Mouse (Mus musculus): ENCODE results near the gene Fam98a. TPM values are rescaled to one million over a fixed set of nuclear protein-coding genes. Genes with fewer than 3 reads are reported as not detected.
A peak's percentile ranks its signal among the peaks of the same experiment; 100 is the strongest.

Gene Fam98a
- polyA plus RNA-seq (2014; fragmentation: Nextera tagmentation; extraction: Ambion mirVana) = 12.7 and 14.6 TPM in 2 replicates

- under 1% methylated on average over 56 of the region's 56 CpGs for WGBS
- peaks cover 4% of the 10 kb centered on the region; the same call in 1 of the 2 replicates for H3K4me1 ChIP-seq (ENCODE audit: control insufficient read depth, insufficient read depth, low read length)
- peak within 1 kb of the TSS; percentile 83 for H3K9ac ChIP-seq (ENCODE audit: low read length)
- no peaks in the 10 kb centered on the region for H3K27me3 ChIP-seq (replicated peaks; ENCODE audit: control insufficient read depth, insufficient read depth, low read length)
- ATAC-seq (peak; percentile 99), DNase-seq (ENCODE audit: low spot score) (peak; percentile 99)
- H3K27ac ChIP-seq (ENCODE audit: low read depth, low read length) = peak within 1 kb of the TSS; percentile 27; the same call in 1 of the 2 replicates
- H3K4me2 ChIP-seq (ENCODE audit: low read length) = peak within 1 kb of the TSS; percentile 78
- H3K9me3 ChIP-seq (replicated peaks; ENCODE audit: control insufficient read depth, low read length) = no peaks in the 10 kb centered on the region
- H3K36me3 ChIP-seq (ENCODE audit: control insufficient read depth, insufficient read depth, low read length) = peaks cover 7% of the 10 kb centered on the region
- H3K4me3 ChIP-seq (ENCODE audit: low read depth, low read length) = peak within 1 kb of the TSS; percentile 78
Observed at GRCm38 (mm10) chr17:75551512-75552400, at the start of gene Fam98a. Gene Fam98a, minus strand, starts transcription at chr17:75551946.

DNA sequence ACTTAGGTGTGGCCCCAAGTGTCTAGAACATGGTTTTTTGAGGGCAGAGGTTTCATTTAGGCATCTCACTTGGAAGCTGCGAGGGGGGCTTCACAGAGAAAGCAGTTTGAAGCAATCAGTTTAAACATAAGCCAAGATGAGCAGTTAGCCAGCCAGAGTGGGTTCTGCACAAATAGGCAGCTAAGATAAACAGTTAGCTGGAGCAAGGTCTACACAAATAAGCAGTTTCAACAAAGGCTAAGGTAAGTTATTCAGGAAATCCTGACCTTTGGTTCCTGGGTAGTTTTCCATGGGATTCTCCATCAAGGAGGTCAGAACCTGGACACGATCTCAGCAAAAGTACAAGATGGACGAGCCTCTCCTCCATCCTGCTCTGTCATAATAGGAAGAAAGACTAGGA lies 46.9 kb upstream of the Fam98a start:
- DNase-seq (ENCODE audit: low spot score) (no peak), ATAC-seq (no peak)
- H3K36me3 ChIP-seq (ENCODE audit: control insufficient read depth, insufficient read depth, low read length) = no peaks in the 10 kb centered on the region
- H3K27me3 ChIP-seq (replicated peaks; ENCODE audit: control insufficient read depth, insufficient read depth, low read length) = no peaks in the 10 kb centered on the region
- no peak overlapping the region for H3K4me2 ChIP-seq (ENCODE audit: low read length)
- H3K4me1 ChIP-seq (ENCODE audit: control insufficient read depth, insufficient read depth, low read length) = no peaks in the 10 kb centered on the region
- no peaks in the 10 kb centered on the region for H3K9me3 ChIP-seq (replicated peaks; ENCODE audit: control insufficient read depth, low read length)
- H3K4me3 ChIP-seq (ENCODE audit: low read depth, low read length) = no peak overlapping the region
- no peak overlapping the region for H3K9ac ChIP-seq (ENCODE audit: low read length)
- WGBS = 89% methylated on average over 3 of the region's 3 CpGs
- H3K27ac ChIP-seq (ENCODE audit: low read depth, low read length) = no peak overlapping the region

- no peak for ATAC-seq
- Histone ChIP-seq H3K9ac (ENCODE audit: low read length) (no peak overlapping the region), H3K27ac (ENCODE audit: low read depth, low read length) (no peak overlapping the region), H3K4me3 (ENCODE audit: low read depth, low read length) (no peak overlapping the region), H3K27me3 (replicated peaks; ENCODE audit: control insufficient read depth, insufficient read depth, low read length) (no peaks in the 10 kb centered on the region), H3K9me3 (replicated peaks; ENCODE audit: control insufficient read depth, low read length) (no peaks in the 10 kb centered on the region), H3K4me1 (ENCODE audit: control insufficient read depth, insufficient read depth, low read length) (no peaks in the 10 kb centered on the region), H3K4me2 (ENCODE audit: low read length) (no peak overlapping the region), H3K36me3 (ENCODE audit: control insufficient read depth, insufficient read depth, low read length) (no peaks in the 10 kb centered on the region)
- no peak for DNase-seq (ENCODE audit: low spot score)
- 92% methylated on average over 1 of the region's 1 CpGs for WGBS
Observed at GRCm38 (mm10) chr17:75582738-75583137, 31.0 kb upstream of the Fam98a start.

- 94% methylated on average over 7 of the region's 7 CpGs for WGBS
- H3K4me3 ChIP-seq (ENCODE audit: low read depth, low read length) = no peak overlapping the region
- H3K27ac ChIP-seq (ENCODE audit: low read depth, low read length) = no peak overlapping the region
- H3K4me2 ChIP-seq (ENCODE audit: low read length) = no peak overlapping the region
- no peaks in the 10 kb centered on the region for H3K36me3 ChIP-seq (ENCODE audit: control insufficient read depth, insufficient read depth, low read length)
- H3K27me3 ChIP-seq (replicated peaks; ENCODE audit: control insufficient read depth, insufficient read depth, low read length) = no peaks in the 10 kb centered on the region
- ATAC-seq = no peak
- H3K4me1 ChIP-seq (ENCODE audit: control insufficient read depth, insufficient read depth, low read length) = no peaks in the 10 kb centered on the region
- no peak for DNase-seq (ENCODE audit: low spot score)
- H3K9ac ChIP-seq (ENCODE audit: low read length) = no peak overlapping the region
- no peaks in the 10 kb centered on the region for H3K9me3 ChIP-seq (replicated peaks; ENCODE audit: control insufficient read depth, low read length)
Observed at GRCm38 (mm10) chr17:75575608-75576007, 23.9 kb upstream of the Fam98a start.

- H3K9me3 ChIP-seq (replicated peaks; ENCODE audit: control insufficient read depth, low read length) = no peaks in the 10 kb centered on the region
- no peaks in the 10 kb centered on the region for H3K27me3 ChIP-seq (replicated peaks; ENCODE audit: control insufficient read depth, insufficient read depth, low read length)
- WGBS = 91% methylated on average over 2 of the region's 2 CpGs
- ATAC-seq (no peak), DNase-seq (ENCODE audit: low spot score) (no peak)
- no peak overlapping the region for H3K27ac ChIP-seq (ENCODE audit: low read depth, low read length)
- H3K36me3 ChIP-seq (ENCODE audit: control insufficient read depth, insufficient read depth, low read length) = no peaks in the 10 kb centered on the region
- no peak overlapping the region for H3K9ac ChIP-seq (ENCODE audit: low read length)
- no peaks in the 10 kb centered on the region for H3K4me1 ChIP-seq (ENCODE audit: control insufficient read depth, insufficient read depth, low read length)
- H3K4me2 ChIP-seq (ENCODE audit: low read length) = no peak overlapping the region
- no peak overlapping the region for H3K4me3 ChIP-seq (ENCODE audit: low read depth, low read length)
Observed at GRCm38 (mm10) chr17:75558041-75558440, 6.3 kb upstream of the Fam98a start.

DNA sequence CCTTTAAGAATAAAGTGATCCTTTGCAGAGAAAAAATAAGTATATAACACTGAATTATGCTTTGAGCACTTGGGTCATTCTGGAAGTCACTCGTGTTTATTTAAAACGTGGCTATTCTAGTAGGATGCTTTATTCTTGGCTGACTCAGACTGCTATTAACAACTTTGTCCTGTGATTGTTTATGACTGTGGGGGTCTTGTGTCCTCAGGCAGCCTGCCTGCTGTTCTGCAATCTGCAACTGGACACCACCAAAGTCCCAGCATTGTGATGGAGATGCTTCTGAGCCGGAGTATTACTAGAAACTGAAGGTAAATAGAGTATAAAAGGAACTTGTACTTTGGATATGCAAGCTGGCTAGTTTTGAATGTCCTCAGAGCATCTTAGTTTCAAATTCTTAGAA lies 5.3 kb upstream of the Fam98a start:
- no peak overlapping the region for H3K4me2 ChIP-seq (ENCODE audit: low read length)
- H3K9me3 ChIP-seq (replicated peaks; ENCODE audit: control insufficient read depth, low read length) = no peaks in the 10 kb centered on the region
- H3K4me1 ChIP-seq (ENCODE audit: control insufficient read depth, insufficient read depth, low read length) = no peaks in the 10 kb centered on the region
- no peaks in the 10 kb centered on the region for H3K36me3 ChIP-seq (ENCODE audit: control insufficient read depth, insufficient read depth, low read length)
- no peak overlapping the region for H3K4me3 ChIP-seq (ENCODE audit: low read depth, low read length)
- DNase-seq (ENCODE audit: low spot score) (no peak), ATAC-seq (no peak)
- 19% methylated on average over 3 of the region's 3 CpGs for WGBS
- no peak overlapping the region for H3K9ac ChIP-seq (ENCODE audit: low read length)
- no peak overlapping the region for H3K27ac ChIP-seq (ENCODE audit: low read depth, low read length)
- no peaks in the 10 kb centered on the region for H3K27me3 ChIP-seq (replicated peaks; ENCODE audit: control insufficient read depth, insufficient read depth, low read length)

DNA sequence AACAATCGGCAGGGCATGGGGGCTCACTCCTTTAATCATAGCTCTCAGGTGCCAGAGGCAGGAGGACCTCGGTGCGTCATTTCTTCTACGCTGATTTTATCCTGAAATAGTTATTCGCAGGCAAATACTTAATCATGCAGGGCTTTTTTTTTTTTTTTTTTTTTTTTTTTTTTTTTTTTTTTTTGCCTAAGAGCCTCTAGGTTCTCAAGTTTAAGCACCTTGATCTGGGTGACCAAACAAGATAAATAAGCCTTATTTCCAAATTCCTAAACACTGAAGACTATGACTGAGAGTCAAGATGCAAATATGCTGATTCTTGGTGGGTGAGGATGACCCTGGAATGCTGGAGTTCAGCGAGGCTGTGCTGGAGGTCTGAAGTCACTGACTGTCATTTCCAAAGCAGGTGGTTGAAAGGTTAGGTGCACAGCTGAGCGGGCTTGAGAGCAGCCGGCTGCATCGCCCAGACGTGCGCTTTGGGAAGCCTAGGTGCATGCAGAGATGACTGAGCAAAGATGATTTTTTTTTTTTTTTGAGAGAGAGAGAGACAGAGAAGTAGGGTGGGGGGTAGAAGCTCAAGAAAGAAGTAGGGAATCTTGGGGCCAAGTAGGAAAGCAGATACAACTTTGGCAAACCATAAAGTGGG lies 854 bp downstream of the Fam98a start:
- peak; percentile 4; the same call in 1 of the 2 replicates for ATAC-seq

GRCm38 (mm10) chr17:75544262-75544661 lies 7.5 kb downstream of the Fam98a start:
- Histone ChIP-seq H3K4me3 (ENCODE audit: low read depth, low read length) (no peak overlapping the region), H3K36me3 (ENCODE audit: control insufficient read depth, insufficient read depth, low read length) (peaks cover 52% of the 10 kb centered on the region), H3K9me3 (replicated peaks; ENCODE audit: control insufficient read depth, low read length) (no peaks in the 10 kb centered on the region), H3K27ac (ENCODE audit: low read depth, low read length) (no peak overlapping the region), H3K4me1 (ENCODE audit: control insufficient read depth, insufficient read depth, low read length) (no peaks in the 10 kb centered on the region), H3K27me3 (replicated peaks; ENCODE audit: control insufficient read depth, insufficient read depth, low read length) (no peaks in the 10 kb centered on the region), H3K9ac (ENCODE audit: low read length) (no peak overlapping the region), H3K4me2 (ENCODE audit: low read length) (no peak overlapping the region)
- WGBS = 93% methylated on average over 7 of the region's 7 CpGs
- no peak for ATAC-seq
- DNase-seq (ENCODE audit: low spot score) = no peak

More for the DNA sequence above, 854 bp downstream of the Fam98a start:
- H3K27ac ChIP-seq (ENCODE audit: low read depth, low read length) = no peak overlapping the region
- H3K9me3 ChIP-seq (replicated peaks; ENCODE audit: control insufficient read depth, low read length) = no peaks in the 10 kb centered on the region
- WGBS = 38% methylated on average over 11 of the region's 11 CpGs
- peaks cover 15% of the 10 kb centered on the region for H3K36me3 ChIP-seq (ENCODE audit: control insufficient read depth, insufficient read depth, low read length)
- peak overlapping the region; percentile 83 for H3K9ac ChIP-seq (ENCODE audit: low read length)
- DNase-seq (ENCODE audit: low spot score) = peak; percentile 19
- peaks cover 4% of the 10 kb centered on the region; the same call in 1 of the 2 replicates for H3K4me1 ChIP-seq (ENCODE audit: control insufficient read depth, insufficient read depth, low read length)
- H3K27me3 ChIP-seq (replicated peaks; ENCODE audit: control insufficient read depth, insufficient read depth, low read length) = no peaks in the 10 kb centered on the region
- peak overlapping the region; percentile 78 for H3K4me2 ChIP-seq (ENCODE audit: low read length)
- peak overlapping the region; percentile 78 for H3K4me3 ChIP-seq (ENCODE audit: low read depth, low read length)

- WGBS = 92% methylated on average over 7 of the region's 7 CpGs
- H3K27ac ChIP-seq (ENCODE audit: low read depth, low read length) = no peak overlapping the region
Observed at GRCm38 (mm10) chr17:75543434-75543833, 8.3 kb downstream of the Fam98a start.

More at GRCm38 (mm10) chr17:75543434-75543833, 8.3 kb downstream of the Fam98a start:
- no peak for ATAC-seq
- H3K4me2 ChIP-seq (ENCODE audit: low read length) = no peak overlapping the region
- peaks cover 61% of the 10 kb centered on the region for H3K36me3 ChIP-seq (ENCODE audit: control insufficient read depth, insufficient read depth, low read length)
- H3K4me1 ChIP-seq (ENCODE audit: control insufficient read depth, insufficient read depth, low read length) = no peaks in the 10 kb centered on the region
- DNase-seq (ENCODE audit: low spot score) = no peak
- H3K9me3 ChIP-seq (replicated peaks; ENCODE audit: control insufficient read depth, low read length) = no peaks in the 10 kb centered on the region
- H3K4me3 ChIP-seq (ENCODE audit: low read depth, low read length) = no peak overlapping the region
- no peaks in the 10 kb centered on the region for H3K27me3 ChIP-seq (replicated peaks; ENCODE audit: control insufficient read depth, insufficient read depth, low read length)
- no peak overlapping the region for H3K9ac ChIP-seq (ENCODE audit: low read length)
